Mouse (Mus musculus) MEL (cell line): ENCODE measurements around the gene Cacna1b.

Source experiments
- CHD1 ChIP-seq: IDR thresholded peaks from 2 replicates; pipeline ENCODE4 v1.6.1; 2012; ENCODE audit warnings: low read depth, mild to moderate bottlenecking, inconsistent platforms, low read length, improper control_type of control experiment
- CTCF ChIP-seq, 3 experiments: IDR thresholded peaks in 2 of 3; conservative IDR thresholded peaks in 1 of 3; 2 replicates each; pipeline ENCODE4 v1.5.1; 2011 to 2012; ENCODE audit warnings: low read length in 3 of 3, low read depth in 2 of 3, mild to moderate bottlenecking in 2 of 3, improper control_type of control experiment in 1 of 3, inconsistent platforms in 1 of 3, mixed read lengths in 1 of 3, moderate library complexity in 1 of 3; ENCODE audit not compliant: control insufficient read depth in 1 of 3, insufficient read depth in 1 of 3, poor library complexity in 1 of 3, severe bottlenecking in 1 of 3
- E2F4 ChIP-seq: IDR thresholded peaks from 2 replicates; pipeline ENCODE4 v1.6.1; 2011; ENCODE audit warnings: low read depth, low read length, improper control_type of control experiment, borderline replicate concordance
- EP300 ChIP-seq, 2 experiments: IDR thresholded peaks; 2 replicates each; pipeline ENCODE4 v1.6.1; 2011; ENCODE audit warnings: improper control_type of control experiment in 2 of 2, low read length in 2 of 2, low read depth in 1 of 2, mild to moderate bottlenecking in 1 of 2
- ETS1 ChIP-seq: IDR thresholded peaks from 2 replicates; pipeline ENCODE4 v1.6.1; 2012; ENCODE audit warnings: low read depth, mild to moderate bottlenecking, inconsistent platforms, low read length, improper control_type of control experiment, moderate library complexity
- HCFC1 ChIP-seq: IDR thresholded peaks from 2 replicates; pipeline ENCODE4 v1.6.1; 2012; ENCODE audit warnings: low read depth, mild to moderate bottlenecking, inconsistent platforms, low read length, improper control_type of control experiment, moderate library complexity
- JUND ChIP-seq: IDR thresholded peaks from 2 replicates; pipeline ENCODE4 v1.6.1; 2011; ENCODE audit warnings: low read depth, mild to moderate bottlenecking, improper control_type of control experiment, low read length
- MAX ChIP-seq: IDR thresholded peaks from 2 replicates; pipeline ENCODE4 v1.6.1; 2011; ENCODE audit warnings: low read length, improper control_type of control experiment
- NRF1 ChIP-seq: IDR thresholded peaks from 2 replicates; pipeline ENCODE4 v1.6.1; 2014; ENCODE audit warnings: low read depth, mild to moderate bottlenecking, inconsistent platforms, low read length, improper control_type of control experiment, moderate library complexity; ENCODE audit not compliant: poor library complexity, insufficient read depth, severe bottlenecking
- POLR2A ChIP-seq, 2 experiments: IDR thresholded peaks; 2 replicates each; pipeline ENCODE4 v1.6.1; 2011 to 2012; ENCODE audit warnings: low read length in 2 of 2, mild to moderate bottlenecking in 2 of 2, control low read depth in 1 of 2, improper control_type of control experiment in 1 of 2, low read depth in 1 of 2, moderate library complexity in 1 of 2; ENCODE audit not compliant: control insufficient read depth in 1 of 2, insufficient read depth in 1 of 2, poor library complexity in 1 of 2
- SIN3A ChIP-seq: IDR thresholded peaks from 2 replicates; pipeline ENCODE4 v1.6.1; 2012; ENCODE audit warnings: low read length, improper control_type of control experiment, inconsistent platforms
- ZC3H11A ChIP-seq: IDR thresholded peaks from 2 replicates; pipeline ENCODE4 v1.6.1; 2012; ENCODE audit warnings: low read depth, mild to moderate bottlenecking, inconsistent platforms, low read length, improper control_type of control experiment
- ZMIZ1 ChIP-seq: IDR thresholded peaks from 2 replicates; pipeline ENCODE4 v1.6.1; 2012; ENCODE audit warnings: low read depth, mild to moderate bottlenecking, inconsistent platforms, low read length, improper control_type of control experiment, moderate library complexity

DNA sequence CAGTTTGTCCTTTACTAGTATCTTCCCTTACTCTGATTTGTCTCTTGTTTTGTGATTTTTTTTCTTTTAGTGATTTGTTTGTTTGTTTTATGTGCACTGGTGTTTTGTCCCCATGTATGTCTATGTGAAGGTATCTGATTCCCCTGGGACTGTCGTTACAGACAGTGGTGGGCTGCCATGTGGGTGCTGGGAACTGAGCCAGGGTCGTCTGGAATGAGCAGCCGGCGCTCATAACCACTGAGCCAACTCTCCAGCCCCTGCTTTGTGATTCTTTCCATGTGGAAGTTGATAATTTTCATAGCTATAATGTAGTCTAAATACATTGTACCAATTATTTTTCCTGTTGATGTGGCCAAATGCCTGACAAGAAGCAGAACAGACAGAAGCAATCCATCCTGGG, 7.9 kb upstream of the Cacna1b start:
- TF ChIP-seq CTCF (IDR thresholded peaks at IDR 0.05 in 2 of 3, conservative IDR thresholded peaks at IDR 0.05 in 1 of 3; ENCODE audit: control insufficient read depth in 1 of 3, insufficient read depth in 1 of 3, low read depth in 2 of 3, low read length in 3 of 3, poor library complexity in 1 of 3, severe bottlenecking in 1 of 3) (no peak), POLR2A (IDR thresholded peaks at IDR 0.05; ENCODE audit: control insufficient read depth in 1 of 2, insufficient read depth in 1 of 2, low read depth in 1 of 2, low read length in 2 of 2, poor library complexity in 1 of 2) (no peak), ZC3H11A (no peak), ZMIZ1 (no peak), NRF1 (no peak), ETS1 (no peak), MAX (no peak), EP300 (IDR thresholded peaks at IDR 0.05; ENCODE audit: low read depth in 1 of 2, low read length in 2 of 2) (no peak), HCFC1 (no peak), SIN3A (no peak), JUND (no peak), E2F4 (no peak), CHD1 (no peak)
